Comparison of ENCODE assay signal across 19 mouse cellular contexts in genomic region chr3:120730225-120730624, GRCm38 (mm10).
DNase-seq lines count a peak whose midpoint lies in the region; ATAC-seq lines count a peak whose summit lies in the region.
"Had no signal": no experiment of that assay in that cellular context is flagged by ENCODE, and none has a peak within 500 bp of the region (broad histone marks: within the 10 kb centered on the region; RNA-seq: fewer than 3 reads in every experiment).

No protein-coding gene starts in this region.

- peaks cover 22% of the 10 kb centered on the region for H3K4me1 ChIP-seq in forebrain, embryonic 13.5 days
- H3K4me1 ChIP-seq in forebrain, embryonic 11.5 days (replicated peaks; ENCODE audit: control insufficient read depth, insufficient read depth, low read length): no peaks in the 10 kb centered on the region
- no peaks in the 10 kb centered on the region for H3K4me1 ChIP-seq in neural tube, embryonic 12.5 days
- peaks cover 20% of the 10 kb centered on the region for H3K4me1 ChIP-seq in midbrain, embryonic 15.5 days

- no peak overlapping the region for H3K9ac ChIP-seq in forebrain, embryonic 13.5 days
- no peak overlapping the region for H3K9ac ChIP-seq in forebrain, embryonic 11.5 days (ENCODE audit: low read length)
- no peak overlapping the region for H3K9ac ChIP-seq in neural tube, embryonic 12.5 days
- H3K9ac ChIP-seq in midbrain, embryonic 15.5 days: no peak overlapping the region

- no peak overlapping the region for H3K4me3 ChIP-seq in forebrain, embryonic 13.5 days
- H3K4me3 ChIP-seq in forebrain, embryonic 11.5 days (ENCODE audit: low read depth, low read length): no peak overlapping the region
- no peak overlapping the region for H3K4me3 ChIP-seq in neural tube, embryonic 12.5 days
- no peak overlapping the region for H3K4me3 ChIP-seq in midbrain, embryonic 15.5 days
- H3K4me3 ChIP-seq: myocyte had no signal

- H3K4me2 ChIP-seq in forebrain, embryonic 13.5 days: no peak overlapping the region
- H3K4me2 ChIP-seq in forebrain, embryonic 11.5 days (ENCODE audit: low read depth, low read length, severe bottlenecking): no peak overlapping the region
- no peak overlapping the region for H3K4me2 ChIP-seq in neural tube, embryonic 12.5 days (replicated peaks)
- H3K4me2 ChIP-seq in midbrain, embryonic 15.5 days: peak overlapping the region; percentile 27; the same call in 1 of the 2 replicates
- H3K4me2 ChIP-seq: liver, embryonic 11.5 days had no signal

- no peak for ATAC-seq in forebrain, embryonic 13.5 days
- ATAC-seq in forebrain, embryonic 11.5 days (replicated peaks; ENCODE audit: low FRiP score): no peak
- 0 out of 2 replicates have a peak, but pooled peaks have one; percentile 30 for ATAC-seq in neural tube, embryonic 12.5 days (ENCODE audit: low FRiP score, low read depth)
- peak; percentile 13; the same call in 1 of the 2 replicates for ATAC-seq in midbrain, embryonic 15.5 days (replicated peaks)
- ATAC-seq: CD4-positive, CD25-positive, alpha-beta regulatory T cell, adult 4 months; Patski had no signal

- H3K27ac ChIP-seq in forebrain, embryonic 13.5 days: peak overlapping the region; percentile 69
- H3K27ac ChIP-seq in forebrain, embryonic 11.5 days (ENCODE audit: low read depth, low read length): no peak overlapping the region
- no peak overlapping the region for H3K27ac ChIP-seq in neural tube, embryonic 12.5 days
- peak overlapping the region; percentile 58 for H3K27ac ChIP-seq in midbrain, embryonic 15.5 days

- WGBS in forebrain, embryonic 13.5 days: 78% methylated on average over 4 of the region's 4 CpGs
- WGBS in forebrain, embryonic 11.5 days: 83% methylated on average over 4 of the region's 4 CpGs
- WGBS in neural tube, embryonic 12.5 days: 85% methylated on average over 4 of the region's 4 CpGs
- WGBS in midbrain, embryonic 15.5 days: 70% methylated on average over 4 of the region's 4 CpGs

- DNase-seq in forebrain, embryonic 11.5 days (ENCODE audit: low spot score): no peak
- no peak for DNase-seq in neural tube, embryonic 10.5 days (ENCODE audit: extremely low spot score, low spot score)
- DNase-seq in spleen, adult 18-20 months: no peak
- DNase-seq in spleen, postnatal 36 days (ENCODE audit: low spot score in 2 of 2): no peak
- no peak for DNase-seq in layer of hippocampus, adult 9-11 months
- DNase-seq: adrenal gland, postnatal 10 days; cerebellum, postnatal 10 days; gastrocnemius, postnatal 36 days; kidney, adult 11 months; kidney, postnatal 14 days; lung, adult 18-20 months; thymus, postnatal 4 days had no signal

- H3K9me3 ChIP-seq in forebrain, embryonic 13.5 days (replicated peaks): no peaks in the 10 kb centered on the region
- H3K9me3 ChIP-seq in forebrain, embryonic 11.5 days (ENCODE audit: control insufficient read depth, low read length): no peaks in the 10 kb centered on the region
- H3K9me3 ChIP-seq in neural tube, embryonic 12.5 days: no peaks in the 10 kb centered on the region
- H3K9me3 ChIP-seq in midbrain, embryonic 15.5 days: no peaks in the 10 kb centered on the region

- no peaks in the 10 kb centered on the region for H3K27me3 ChIP-seq in forebrain, embryonic 13.5 days
- H3K27me3 ChIP-seq in forebrain, embryonic 11.5 days (ENCODE audit: control insufficient read depth, insufficient read depth, low read length): no peaks in the 10 kb centered on the region
- H3K27me3 ChIP-seq in neural tube, embryonic 12.5 days (replicated peaks): no peaks in the 10 kb centered on the region
- no peaks in the 10 kb centered on the region for H3K27me3 ChIP-seq in midbrain, embryonic 15.5 days (replicated peaks)
- H3K27me3 ChIP-seq: Patski had no signal

- H3K36me3 ChIP-seq in forebrain, embryonic 13.5 days (ENCODE audit: poor library complexity, severe bottlenecking): no peaks in the 10 kb centered on the region
- H3K36me3 ChIP-seq in forebrain, embryonic 11.5 days (ENCODE audit: control insufficient read depth, insufficient read depth, low read length): no peaks in the 10 kb centered on the region
- no peaks in the 10 kb centered on the region for H3K36me3 ChIP-seq in neural tube, embryonic 12.5 days
- H3K36me3 ChIP-seq in midbrain, embryonic 15.5 days (replicated peaks): no peaks in the 10 kb centered on the region

Comparison
In these comparisons a context has a peak if more than half of its experiments do, and no peak if none do; other contexts are left out.
1. H3K27ac ChIP-seq: peak in forebrain, embryonic 13.5 days (single experiment) and midbrain, embryonic 15.5 days (single experiment); none in forebrain, embryonic 11.5 days (single experiment) and neural tube, embryonic 12.5 days (single experiment).
2. ATAC-seq: peak in neural tube, embryonic 12.5 days (single experiment) and midbrain, embryonic 15.5 days (single experiment); none in forebrain, embryonic 13.5 days (single experiment) and forebrain, embryonic 11.5 days (single experiment).